Mouse (Mus musculus): Measurements from ENCODE around the gene Cyb5d1.

Cyb5d1 gene

DNA sequence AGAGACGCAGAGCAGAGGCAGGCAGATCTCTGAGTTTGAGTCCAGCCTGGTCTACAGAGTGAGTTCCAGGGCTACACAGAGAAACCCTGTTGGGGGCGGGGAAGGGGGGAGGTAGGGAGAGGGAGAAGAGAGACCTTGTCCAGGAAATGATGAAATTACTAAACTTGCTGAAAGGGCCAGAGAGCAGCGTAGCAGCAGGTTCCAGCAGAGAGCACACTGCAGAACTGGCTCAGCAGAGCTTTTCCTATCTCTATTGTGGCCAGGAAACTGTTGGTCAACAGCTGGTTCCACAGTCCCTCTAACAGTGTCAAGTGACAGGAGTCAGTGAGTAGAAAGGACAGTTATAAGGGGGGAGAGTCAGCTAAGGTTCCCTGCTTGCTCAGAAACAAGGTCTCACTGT, 15.8 kb downstream of the Cyb5d1 start:
- DNase-seq (ENCODE audit: low spot score in 2 of 2): no peak

DNA sequence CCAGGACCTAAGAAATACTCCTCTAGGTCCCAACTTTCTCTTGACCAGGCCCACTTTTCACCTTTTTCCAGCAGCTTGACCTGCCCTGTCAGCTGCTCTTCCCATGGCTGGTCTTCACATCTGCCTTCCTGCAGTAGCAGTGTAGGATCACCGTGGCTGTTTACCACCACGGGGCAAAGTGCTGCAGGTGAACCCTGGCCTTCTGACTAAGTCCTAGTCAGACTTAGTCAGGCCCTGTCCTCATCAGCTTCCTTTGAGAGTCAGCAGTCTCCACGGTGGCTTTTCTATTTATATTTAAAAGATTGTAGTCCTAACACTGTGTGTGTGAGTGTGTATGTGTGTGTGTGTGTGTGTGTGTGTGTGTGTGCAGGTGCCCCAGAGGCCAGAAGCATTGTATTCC, 17.7 kb downstream of the Cyb5d1 start:
- no peak for DNase-seq (ENCODE audit: low spot score in 2 of 2)

DNA sequence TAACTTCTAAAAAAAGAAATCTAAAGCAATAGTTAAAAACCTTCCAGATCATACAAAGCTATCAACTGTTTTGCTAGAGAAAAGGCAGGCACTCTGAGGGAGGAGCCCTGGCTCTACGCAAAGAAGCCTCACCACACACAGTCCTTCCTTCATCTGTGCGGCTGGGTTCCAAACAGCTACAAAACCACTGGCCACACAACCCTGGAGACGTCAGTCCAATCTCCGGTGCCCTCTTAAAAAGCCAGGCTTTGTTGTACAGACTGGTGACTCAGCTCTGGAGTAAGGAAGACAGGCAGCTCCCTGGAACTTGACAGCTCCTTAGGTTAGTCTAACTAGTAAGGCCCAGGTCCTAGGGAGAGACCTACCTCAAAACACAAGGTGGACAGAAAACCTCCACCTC, 19.8 kb downstream of the Cyb5d1 start:
- DNase-seq (ENCODE audit: low spot score in 2 of 2): no peak

DNA sequence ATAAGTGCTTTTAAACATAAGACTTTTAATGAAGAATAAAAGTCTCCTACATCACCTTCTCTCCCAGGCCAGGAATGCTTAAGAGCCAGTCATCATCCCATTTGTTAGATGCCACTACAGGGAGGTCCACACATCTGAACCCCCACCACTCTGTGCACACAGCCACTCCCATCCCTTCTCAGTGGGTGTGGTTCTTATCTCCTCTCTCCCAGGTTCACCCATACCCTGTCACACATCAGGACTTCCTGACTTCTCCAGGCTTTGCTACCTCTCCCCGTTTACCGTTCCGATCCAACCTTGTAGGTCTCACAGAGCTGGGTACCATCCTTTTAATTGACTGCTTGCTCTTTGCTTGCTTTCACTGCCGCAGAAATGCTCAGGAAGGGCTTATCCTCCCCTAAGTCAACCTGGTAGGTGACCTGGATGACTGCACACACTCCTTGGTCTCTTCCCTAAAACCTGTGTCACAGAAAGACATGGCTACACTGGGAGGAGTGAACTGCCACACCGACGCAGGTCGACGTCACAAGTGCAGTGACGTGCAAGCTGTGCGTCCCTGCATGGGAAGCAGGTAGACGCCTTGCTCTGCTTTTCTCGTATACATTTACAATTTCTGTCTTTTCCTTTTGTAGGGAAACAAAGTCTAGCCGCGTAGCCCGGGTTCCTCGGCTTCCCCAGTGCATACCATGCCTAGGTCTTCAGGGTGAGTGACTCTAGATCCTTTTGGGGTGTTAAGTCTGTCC, 22.0 kb downstream of the Cyb5d1 start:
- no peak for DNase-seq (ENCODE audit: low spot score in 2 of 2)

DNA sequence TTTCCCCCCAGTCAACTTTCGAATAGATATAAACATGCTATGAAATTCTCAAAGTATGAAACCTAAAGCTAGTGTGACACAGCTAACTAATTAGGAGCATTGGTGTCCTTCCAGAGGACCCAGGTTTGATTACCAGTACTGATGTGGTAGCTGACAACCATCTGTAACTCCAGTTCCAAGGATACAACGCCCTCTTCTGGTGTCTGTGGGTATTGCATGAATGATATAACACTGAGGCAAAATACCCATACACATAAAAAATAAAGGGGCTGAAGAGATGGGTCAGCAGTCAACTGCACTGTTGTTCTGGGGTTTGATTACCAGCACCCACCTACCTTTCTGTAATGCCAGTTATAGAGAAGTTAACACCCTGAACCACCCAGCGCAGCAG, 22.7 kb downstream of the Cyb5d1 start:
- DNase-seq (ENCODE audit: low spot score in 2 of 2): no peak

DNA sequence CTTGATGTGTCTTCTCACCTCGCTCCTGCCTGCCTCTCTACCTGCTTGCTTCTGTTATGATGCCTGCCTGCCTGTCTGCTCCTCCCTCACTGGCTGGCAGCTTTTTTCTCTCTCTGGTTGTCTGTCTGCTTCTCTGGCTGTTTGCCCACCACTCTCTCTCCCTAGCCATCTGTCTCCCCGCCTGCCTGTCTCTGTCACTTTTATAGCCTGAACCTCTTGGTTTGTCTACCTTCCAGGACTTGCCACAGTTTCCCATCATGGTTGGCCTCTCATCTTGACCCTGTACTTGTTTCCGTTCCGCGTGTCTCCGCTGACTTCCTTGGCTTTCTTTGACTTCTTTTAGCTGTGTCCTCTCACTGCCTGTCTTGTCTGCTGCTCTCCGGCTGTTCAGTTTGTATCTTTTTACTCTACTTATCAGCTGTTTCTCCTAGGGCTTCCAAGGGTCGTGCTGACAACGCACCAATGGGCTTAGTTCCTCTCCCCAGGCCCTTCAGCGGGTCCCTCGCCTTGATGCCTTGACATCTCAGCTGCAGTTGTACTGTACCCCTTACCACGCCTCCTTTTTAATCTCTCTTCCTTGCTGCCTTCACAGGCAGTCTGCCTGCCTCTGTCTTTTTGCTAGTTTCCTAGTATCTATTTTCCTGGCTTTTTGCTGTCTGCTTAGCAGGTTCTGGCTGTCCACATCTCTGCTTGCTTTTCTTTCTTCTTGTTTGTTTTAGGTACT, 23.2 kb downstream of the Cyb5d1 start:
- no peak for DNase-seq (ENCODE audit: low spot score in 2 of 2)

DNA sequence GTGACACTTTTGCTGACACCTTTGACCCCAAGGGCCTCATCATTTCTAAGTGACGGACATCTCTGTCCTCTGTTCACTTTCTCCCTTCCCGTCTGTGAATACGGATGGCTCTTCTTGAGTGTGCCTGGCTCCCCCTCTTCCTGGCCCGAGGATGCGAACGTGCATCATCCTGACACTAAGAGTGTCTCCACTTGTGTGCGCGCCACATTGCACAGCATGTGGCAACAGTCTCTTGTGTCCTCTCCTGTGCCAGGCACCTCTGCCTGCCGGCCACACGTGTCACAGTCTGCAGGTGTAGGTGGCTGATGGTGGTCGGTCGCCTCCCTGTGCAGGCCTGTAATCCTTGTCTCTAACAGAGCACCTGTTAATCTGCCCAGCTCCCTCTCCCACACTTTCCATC, 23.8 kb downstream of the Cyb5d1 start:
- no peak for DNase-seq (ENCODE audit: low spot score in 2 of 2)

DNA sequence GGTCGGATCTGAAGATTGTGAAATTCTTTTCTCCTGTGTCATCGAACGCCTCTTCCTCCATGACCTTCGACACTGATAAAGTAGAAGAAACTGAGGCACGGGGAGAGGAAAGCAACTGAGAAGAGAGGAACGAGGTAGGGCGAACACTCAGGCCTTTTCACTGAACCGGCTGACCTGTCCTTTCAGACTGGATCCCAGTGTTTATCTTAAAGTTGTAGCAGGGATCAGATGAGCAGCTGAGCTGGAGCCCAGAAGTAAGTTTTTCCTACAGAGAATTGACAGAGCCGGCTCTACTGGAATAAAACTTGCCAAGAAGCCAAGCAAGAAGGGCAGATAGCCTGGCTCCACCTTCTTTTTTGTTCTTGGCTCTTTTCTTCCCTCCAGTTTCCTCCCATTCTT, 24.6 kb downstream of the Cyb5d1 start:
- DNase-seq (ENCODE audit: low spot score in 2 of 2): no peak

DNA sequence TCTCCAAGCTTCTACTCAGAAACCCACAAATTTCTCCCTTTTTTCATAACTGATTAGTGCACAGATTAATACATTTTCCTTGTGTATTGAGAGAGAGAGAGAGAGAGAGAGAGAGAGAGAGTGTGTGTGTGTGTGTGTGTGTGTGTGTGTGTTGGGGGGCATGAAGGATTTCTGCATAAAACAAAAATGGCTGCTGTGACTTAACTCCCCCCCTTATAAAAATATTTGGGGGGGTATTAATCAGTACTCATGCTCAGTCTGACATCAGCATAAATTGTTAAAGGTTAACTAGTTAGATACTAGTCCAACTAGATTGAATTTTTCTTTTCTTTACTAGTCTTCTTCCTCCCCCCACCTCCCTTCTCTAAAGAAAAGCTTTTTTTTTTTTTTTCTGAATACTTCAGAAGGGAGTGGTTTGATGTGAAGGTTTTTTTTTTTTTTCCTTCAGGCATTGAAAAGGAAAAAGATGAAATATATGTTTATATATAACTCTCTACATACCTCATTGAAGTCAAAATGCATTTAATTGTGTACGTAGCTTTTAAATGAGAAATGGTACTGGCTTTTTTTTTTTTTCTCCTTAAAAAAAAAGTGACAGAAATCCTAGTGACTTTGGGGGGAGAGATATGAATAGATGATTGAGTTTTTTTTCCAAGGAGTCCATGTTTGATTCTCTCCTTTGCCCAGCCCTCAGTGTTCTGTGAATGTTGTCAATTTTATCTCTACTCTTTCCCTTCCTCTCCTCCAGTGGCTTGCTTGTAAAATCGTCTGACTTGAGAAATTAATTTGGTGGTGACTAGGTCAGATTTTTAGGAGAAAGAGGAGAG, 25.2 kb downstream of the Cyb5d1 start:
- no peak for DNase-seq (ENCODE audit: low spot score in 2 of 2)

DNA sequence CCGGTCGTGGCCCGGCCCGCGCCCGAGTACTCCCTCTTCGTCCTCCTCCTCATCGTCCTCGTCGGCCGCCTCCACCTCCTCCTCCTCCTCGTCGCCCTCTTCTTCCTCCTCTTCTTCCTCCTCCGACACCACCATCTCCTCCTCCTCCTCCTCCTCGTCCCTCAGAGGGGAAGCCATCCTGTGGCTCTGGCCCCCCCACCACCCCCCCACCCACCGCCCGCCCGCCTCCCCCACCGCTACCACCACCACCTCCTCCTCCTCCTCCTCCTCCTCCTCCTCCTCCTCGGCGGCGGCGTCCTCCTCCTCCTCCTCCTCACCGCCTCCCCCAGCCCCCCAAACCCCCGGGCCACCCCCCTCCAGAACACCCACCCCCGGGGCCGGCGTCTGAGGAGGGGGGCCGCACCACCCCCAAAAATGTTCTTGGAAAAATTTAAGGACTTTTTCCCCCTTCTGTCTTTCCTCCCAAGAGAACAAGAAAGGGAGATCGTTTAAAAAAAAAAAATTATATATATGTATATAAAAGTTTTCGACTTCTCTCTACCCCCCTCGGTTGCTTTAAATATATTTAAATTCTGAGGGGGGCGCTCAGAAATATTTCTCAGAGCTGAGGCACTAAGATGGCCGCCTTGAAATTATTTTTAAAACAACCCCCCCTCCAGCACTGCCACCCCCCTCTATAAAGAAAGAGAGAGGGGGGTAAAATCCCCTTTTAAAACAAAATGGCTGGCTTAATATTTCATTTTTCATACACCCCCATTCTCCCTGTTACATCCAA, 26.0 kb downstream of the Cyb5d1 start, which contains the start of gene Chd3:
Gene Chd3 (minus strand): TSS at position 192 of the 775 bp plus-strand sequence.
- DNase-seq (ENCODE audit: low spot score in 2 of 2): peak in 1 of 2 experiments; percentile 35

DNA sequence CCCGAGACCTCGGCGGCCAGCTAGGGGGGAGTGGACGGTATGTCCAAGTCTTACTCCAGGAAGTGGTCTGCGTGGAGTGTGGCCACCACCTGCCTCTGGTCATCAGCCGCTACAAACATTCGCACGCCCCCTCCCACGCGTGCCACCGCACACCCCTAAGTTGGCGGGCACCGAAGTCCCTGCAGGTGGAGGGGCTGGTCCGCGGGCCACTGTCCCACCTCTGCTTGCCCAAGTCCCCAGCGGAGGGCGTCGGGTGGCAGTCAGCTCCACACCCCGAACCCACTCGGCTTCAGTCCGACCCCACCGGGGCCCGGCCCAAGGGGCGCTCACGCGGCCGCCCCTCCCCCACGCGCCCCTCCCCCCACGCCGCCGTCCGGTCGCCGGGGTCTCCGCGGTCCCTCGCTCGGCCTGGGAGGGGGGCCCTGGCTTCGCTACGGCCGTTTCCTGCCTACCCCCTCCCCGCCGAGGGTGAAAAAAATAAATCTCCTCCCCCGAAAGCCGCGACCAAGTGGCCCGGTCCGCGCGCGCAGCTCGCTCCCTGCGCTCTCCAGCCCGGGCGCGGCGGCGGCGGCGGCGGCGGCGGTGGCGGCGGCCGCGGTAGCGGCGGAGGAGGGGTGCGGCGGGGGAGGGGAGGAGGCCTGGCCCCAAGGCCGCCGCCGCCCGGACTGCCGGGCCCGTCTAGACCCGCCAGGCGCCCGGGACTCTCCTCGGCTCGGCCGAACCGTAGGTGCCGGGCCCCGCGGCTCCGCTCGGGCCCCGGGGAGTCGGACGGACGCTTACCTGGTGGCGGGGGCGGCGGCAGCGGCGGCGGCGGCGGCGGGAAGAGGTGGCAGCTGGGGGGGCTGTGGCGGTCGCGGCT, 26.8 kb downstream of the Cyb5d1 start:
- DNase-seq (ENCODE audit: low spot score in 2 of 2): peak; percentile 22 to 41

DNA sequence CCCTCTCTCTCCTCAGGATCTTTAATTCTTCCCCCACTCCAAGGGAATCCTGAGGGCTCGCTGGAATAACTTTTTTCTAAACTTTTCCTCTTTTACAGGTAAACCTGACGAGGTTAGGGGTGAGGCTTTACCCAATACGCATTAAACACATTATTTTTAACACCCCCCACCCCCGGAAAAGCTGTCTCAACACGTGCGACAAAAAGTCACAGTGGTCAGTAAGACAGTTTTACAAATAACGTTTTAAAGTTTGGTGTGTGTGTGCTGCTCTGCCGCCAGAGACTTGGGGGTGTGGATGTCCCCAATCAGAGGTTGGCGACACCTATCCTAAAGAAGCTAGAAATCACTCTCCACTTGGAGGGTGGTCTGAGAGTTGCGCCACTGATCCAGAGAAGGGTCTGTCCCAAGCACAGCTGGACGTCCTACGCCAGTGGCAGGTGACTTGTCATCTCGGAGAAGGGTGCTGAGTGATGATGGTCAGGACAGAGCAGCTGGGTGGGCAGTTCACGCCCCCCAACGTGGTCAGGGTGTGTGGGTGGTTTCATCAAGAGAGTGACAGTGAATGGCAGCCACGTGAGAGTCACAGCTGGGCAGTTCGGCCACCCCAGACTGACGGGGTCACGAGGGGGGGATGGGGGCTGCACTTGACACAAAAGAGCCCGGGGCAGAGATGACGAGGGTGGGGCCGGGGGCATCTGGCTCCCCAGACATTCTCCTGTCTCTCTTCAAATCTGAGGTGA, 27.6 kb downstream of the Cyb5d1 start:
- DNase-seq (ENCODE audit: low spot score in 2 of 2): no peak

DNA sequence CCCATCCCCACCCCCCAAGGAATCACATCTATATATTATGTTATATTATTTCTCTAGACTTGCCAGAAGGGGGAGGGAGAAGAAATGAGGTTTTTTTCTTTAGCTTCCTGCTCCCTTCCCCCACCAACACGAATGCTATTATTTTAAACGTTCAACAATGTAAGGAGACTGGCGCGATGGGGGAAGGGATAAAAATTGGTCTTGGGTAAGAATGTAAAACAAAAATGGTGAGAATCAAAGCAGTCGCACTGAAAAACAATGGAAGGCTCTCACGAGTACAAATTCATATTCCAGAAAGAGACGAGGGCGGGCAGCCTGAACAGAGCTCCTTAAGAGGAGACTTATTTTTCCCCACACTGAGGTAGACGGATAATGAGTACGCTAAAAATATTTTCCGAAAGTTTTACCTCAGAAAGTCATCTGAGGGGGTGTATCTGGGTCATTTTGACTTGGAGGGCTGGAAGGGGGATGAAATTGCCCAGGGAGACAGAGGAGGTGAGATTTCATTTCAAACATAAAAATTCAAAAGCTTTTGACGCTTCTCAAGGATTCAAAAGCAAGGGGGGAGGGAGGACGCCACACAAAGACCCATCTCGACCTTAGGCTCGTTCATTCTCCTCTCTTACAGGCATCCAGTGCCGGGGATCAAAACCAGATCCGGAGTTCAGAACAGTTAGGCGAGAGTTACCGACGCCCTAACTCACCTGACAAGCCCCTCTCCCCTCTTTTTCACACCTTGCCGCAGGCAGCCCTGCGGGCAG, 28.4 kb downstream of the Cyb5d1 start:
- DNase-seq (ENCODE audit: low spot score in 2 of 2): peak; percentile 30 to 41

DNA sequence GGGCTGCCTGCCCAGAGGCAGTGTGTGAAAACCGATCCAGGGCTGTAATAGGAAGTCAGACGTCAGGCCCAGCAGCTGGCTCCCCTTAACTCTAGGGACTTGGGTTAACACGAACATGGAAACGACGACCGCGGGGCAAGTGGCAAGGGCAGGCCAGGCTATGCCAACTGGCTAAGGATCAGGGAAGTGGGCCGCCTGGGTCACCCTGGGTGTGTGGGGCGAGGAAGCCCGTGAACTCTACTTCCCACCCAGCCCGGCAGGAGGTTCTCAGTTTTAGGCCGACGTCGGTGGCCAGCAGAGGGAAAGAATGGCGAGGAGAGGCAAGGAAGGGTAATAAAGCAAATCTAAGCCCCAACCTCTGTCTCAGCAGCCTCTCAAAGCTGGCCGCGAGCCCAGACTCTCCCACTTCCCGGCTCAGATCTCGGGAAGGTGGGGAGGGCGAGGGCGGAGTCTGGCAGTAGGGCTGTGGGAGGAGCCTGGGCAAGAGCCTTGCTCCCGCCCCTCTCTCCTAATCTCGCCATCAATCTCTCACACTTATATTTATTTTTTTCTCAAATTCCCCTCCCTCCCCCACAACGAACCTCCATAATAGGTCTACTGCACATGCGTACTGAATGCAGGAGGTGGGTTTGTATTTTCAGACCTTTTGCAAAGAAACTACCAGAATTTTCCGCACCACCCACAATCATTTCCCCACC, 29.1 kb downstream of the Cyb5d1 start:
- DNase-seq (ENCODE audit: low spot score in 2 of 2): peak; percentile 71 to 75

DNA sequence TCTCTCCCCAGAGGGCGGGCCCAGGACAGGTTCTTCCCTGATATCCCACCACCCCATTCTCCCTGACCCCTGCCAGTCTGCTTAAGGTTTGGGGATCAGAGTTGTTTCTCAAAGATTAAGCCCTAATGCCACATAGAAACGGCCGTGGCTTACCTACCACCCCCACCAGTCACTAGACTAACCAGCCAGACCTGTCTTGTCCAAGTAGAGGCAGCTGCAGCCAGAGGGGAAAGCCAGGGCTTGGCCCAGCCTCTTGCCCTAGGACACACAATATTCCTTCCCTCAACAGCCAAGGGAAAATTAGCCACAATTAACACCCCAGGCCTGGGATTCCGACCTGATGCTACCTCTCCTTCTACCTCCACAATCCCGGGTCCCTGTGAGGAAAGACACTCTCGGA, 29.7 kb downstream of the Cyb5d1 start:
- no peak for DNase-seq (ENCODE audit: low spot score in 2 of 2)

DNA sequence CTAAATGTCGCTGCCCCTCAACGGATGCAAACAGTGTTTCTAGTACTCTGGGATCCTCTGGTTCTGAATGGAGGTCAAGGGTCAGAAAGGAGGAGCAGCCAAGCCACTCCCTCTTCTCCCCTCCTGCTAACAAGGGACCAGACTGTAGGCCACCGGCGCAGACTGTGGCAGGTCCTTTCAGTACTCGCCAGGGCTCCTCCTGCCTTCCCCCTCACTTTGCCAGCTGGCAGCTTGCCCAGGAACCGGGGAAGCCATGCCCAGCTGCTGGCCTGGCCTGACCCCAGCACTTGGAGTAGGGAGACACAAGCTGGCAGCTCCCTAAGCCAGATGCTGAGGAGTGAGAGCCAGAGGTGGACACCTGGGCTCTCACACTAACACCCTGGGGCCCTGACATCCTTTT, 30.5 kb downstream of the Cyb5d1 start:
- no peak for DNase-seq (ENCODE audit: low spot score in 2 of 2)

DNA sequence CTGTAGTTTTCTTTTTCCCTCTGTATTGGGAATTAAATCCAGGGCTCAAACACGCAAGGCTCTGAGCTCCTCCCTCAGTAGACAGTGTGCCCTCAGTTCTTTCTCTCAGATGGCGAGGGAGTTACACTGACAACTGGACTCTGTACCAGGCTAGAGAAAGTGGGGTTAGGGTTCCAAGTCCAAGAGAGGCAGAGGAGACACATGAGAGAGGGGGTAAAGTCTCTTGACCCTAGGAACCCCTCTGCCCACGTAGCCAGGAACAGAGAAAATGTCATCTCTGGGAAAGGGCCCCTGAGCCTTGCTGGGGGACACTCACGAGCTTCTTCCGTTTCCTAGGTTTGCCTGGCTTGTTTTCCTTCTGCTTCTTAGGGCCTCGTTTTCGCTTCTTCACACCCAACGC, 31.1 kb downstream of the Cyb5d1 start:
- no peak for DNase-seq (ENCODE audit: low spot score in 2 of 2)

DNA sequence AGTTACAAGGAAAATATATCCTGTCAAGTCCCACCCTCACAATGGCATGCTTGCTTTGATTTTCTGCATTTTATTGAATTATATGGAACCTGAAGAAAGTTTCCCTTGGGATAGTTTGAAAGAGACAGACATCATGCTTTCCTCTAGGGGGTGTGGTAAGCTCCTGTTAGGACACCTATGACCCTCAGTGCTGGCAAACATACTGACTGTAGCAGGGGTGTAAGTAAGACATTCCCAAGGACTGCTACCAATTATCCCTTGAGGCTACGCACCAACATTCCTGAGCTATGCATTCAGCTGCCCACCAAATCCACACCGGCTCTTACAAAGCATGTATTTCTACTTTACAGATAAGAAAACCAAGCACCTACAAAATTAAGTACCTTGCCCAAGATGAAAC, 33.0 kb downstream of the Cyb5d1 start:
- DNase-seq (ENCODE audit: low spot score in 2 of 2): no peak

DNA sequence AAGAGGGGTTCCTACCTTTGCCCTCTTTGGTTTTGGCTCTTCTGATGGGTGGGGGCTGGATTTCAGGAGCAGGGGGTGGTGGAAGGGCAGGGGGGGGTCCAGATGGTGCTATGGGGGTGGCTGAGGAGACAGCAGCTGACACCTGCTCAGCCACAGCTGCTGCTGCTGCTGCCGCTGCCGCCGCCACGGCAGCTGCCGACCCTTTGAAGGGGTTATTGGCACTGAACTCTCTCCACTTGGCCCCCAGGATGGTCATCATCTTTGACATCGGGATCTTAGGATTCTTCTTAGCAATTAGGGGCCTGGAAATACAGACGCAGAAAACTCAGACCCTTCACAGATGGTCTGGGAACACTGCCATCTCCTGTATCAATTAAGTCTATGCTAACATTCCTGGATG, 33.4 kb downstream of the Cyb5d1 start:
- DNase-seq (ENCODE audit: low spot score in 2 of 2): no peak

Data from thymus, postnatal 10 days (tissue).